In genomic region chr5:125893864-125894263, GRCm38 (mm10) we compare ENCODE assay signal across 13 mouse cellular contexts.
"Had no signal": no experiment of that assay in that cellular context is flagged by ENCODE, and none has a peak within 500 bp of the region (broad histone marks: within the 10 kb centered on the region; RNA-seq: fewer than 3 reads in every experiment).

No protein-coding gene starts in this region.

- DNase-seq: gastrocnemius, adult 2 months; gastrocnemius, postnatal 10 days; gastrocnemius, postnatal 25 days; heart, adult 2 months; heart, postnatal 10 days; heart, postnatal 4 days; kidney, adult 18-20 months; kidney, adult 8-10 months; kidney, postnatal 10 days; kidney, postnatal 25 days; kidney, postnatal 4 days; liver; liver, embryonic 13.5 days had no signal
